Mouse (Mus musculus): ENCODE data around the gene Grm1. TPM values are rescaled to one million over a fixed set of nuclear protein-coding genes. Genes with fewer than 3 reads are reported as not detected.

The Grm1 gene
- polyA plus RNA-seq, 1 experiment from 2014 or later, result not detected

- no peak overlapping the region for H3K9ac ChIP-seq (ENCODE audit: low read depth, low read length)
- H3K27me3 ChIP-seq (replicated peaks; ENCODE audit: control insufficient read depth, insufficient read depth, low read length), result no peaks in the 10 kb centered on the region
- H3K36me3 ChIP-seq (ENCODE audit: control insufficient read depth, insufficient read depth), result no peaks in the 10 kb centered on the region
- no peak for TF ChIP-seq CTCF (IDR thresholded peaks at IDR 0.05; ENCODE audit: low read depth)
- no peak overlapping the region for H3K4me3 ChIP-seq (ENCODE audit: low read depth, low read length)
- no peak overlapping the region for H3K4me2 ChIP-seq (replicated peaks; ENCODE audit: low read depth)
- H3K27ac ChIP-seq (ENCODE audit: low read depth, low read length), result no peak overlapping the region
- 78% methylated on average over 2 of the region's 2 CpGs for WGBS
- no peaks in the 10 kb centered on the region for H3K9me3 ChIP-seq (ENCODE audit: control insufficient read depth)
- no peaks in the 10 kb centered on the region for H3K4me1 ChIP-seq (replicated peaks; ENCODE audit: control insufficient read depth, insufficient read depth, low read length)
- ATAC-seq, result no peak
Observed at GRCm38 (mm10) chr10:10818061-10818460, 264.1 kb downstream of the Grm1 start.

GRCm38 (mm10) chr10:10814631-10815216 lies 267.4 kb downstream of the Grm1 start:
- Histone ChIP-seq H3K4me3 (ENCODE audit: low read depth, low read length) (no peak overlapping the region), H3K4me2 (replicated peaks; ENCODE audit: low read depth) (no peak overlapping the region), H3K9me3 (ENCODE audit: control insufficient read depth) (no peaks in the 10 kb centered on the region), H3K36me3 (ENCODE audit: control insufficient read depth, insufficient read depth) (no peaks in the 10 kb centered on the region), H3K27ac (ENCODE audit: low read depth, low read length) (no peak overlapping the region), H3K4me1 (replicated peaks; ENCODE audit: control insufficient read depth, insufficient read depth, low read length) (no peaks in the 10 kb centered on the region), H3K27me3 (replicated peaks; ENCODE audit: control insufficient read depth, insufficient read depth, low read length) (no peaks in the 10 kb centered on the region), H3K9ac (ENCODE audit: low read depth, low read length) (no peak overlapping the region)
- WGBS, result 49% methylated on average over 2 of the region's 2 CpGs
- no peak for TF ChIP-seq CTCF (IDR thresholded peaks at IDR 0.05; ENCODE audit: low read depth)
- no peak for ATAC-seq

GRCm38 (mm10) chr10:10812750-10813711 lies 269.1 kb downstream of the Grm1 start:
- H3K4me3 ChIP-seq (ENCODE audit: low read depth, low read length), result no peak overlapping the region
- no peaks in the 10 kb centered on the region for H3K4me1 ChIP-seq (replicated peaks; ENCODE audit: control insufficient read depth, insufficient read depth, low read length)
- H3K4me2 ChIP-seq (replicated peaks; ENCODE audit: low read depth), result no peak overlapping the region
- H3K9me3 ChIP-seq (ENCODE audit: control insufficient read depth), result no peaks in the 10 kb centered on the region
- 59% methylated on average over 5 of the region's 5 CpGs for WGBS
- no peaks in the 10 kb centered on the region for H3K36me3 ChIP-seq (ENCODE audit: control insufficient read depth, insufficient read depth)
- no peak overlapping the region for H3K9ac ChIP-seq (ENCODE audit: low read depth, low read length)
- H3K27ac ChIP-seq (ENCODE audit: low read depth, low read length), result no peak overlapping the region
- H3K27me3 ChIP-seq (replicated peaks; ENCODE audit: control insufficient read depth, insufficient read depth, low read length), result no peaks in the 10 kb centered on the region
- ATAC-seq, result no peak
- no peak for TF ChIP-seq CTCF (IDR thresholded peaks at IDR 0.05; ENCODE audit: low read depth)

GRCm38 (mm10) chr10:10809777-10810176 lies 272.4 kb downstream of the Grm1 start:
- Histone ChIP-seq H3K27me3 (replicated peaks; ENCODE audit: control insufficient read depth, insufficient read depth, low read length) (no peaks in the 10 kb centered on the region), H3K4me2 (replicated peaks; ENCODE audit: low read depth) (no peak overlapping the region), H3K9me3 (ENCODE audit: control insufficient read depth) (no peaks in the 10 kb centered on the region), H3K4me1 (replicated peaks; ENCODE audit: control insufficient read depth, insufficient read depth, low read length) (no peaks in the 10 kb centered on the region), H3K9ac (ENCODE audit: low read depth, low read length) (no peak overlapping the region), H3K4me3 (ENCODE audit: low read depth, low read length) (no peak overlapping the region), H3K27ac (ENCODE audit: low read depth, low read length) (no peak overlapping the region), H3K36me3 (ENCODE audit: control insufficient read depth, insufficient read depth) (no peaks in the 10 kb centered on the region)
- no peak for TF ChIP-seq CTCF (IDR thresholded peaks at IDR 0.05; ENCODE audit: low read depth)
- 92% methylated on average over 3 of the region's 3 CpGs for WGBS
- ATAC-seq, result no peak

GRCm38 (mm10) chr10:10795321-10795720 lies 286.8 kb downstream of the Grm1 start:
- H3K9ac ChIP-seq (ENCODE audit: low read depth, low read length), result no peak overlapping the region
- ATAC-seq, result no peak
- H3K9me3 ChIP-seq (ENCODE audit: control insufficient read depth), result no peaks in the 10 kb centered on the region
- 96% methylated on average over 1 of the region's 1 CpGs for WGBS
- H3K4me2 ChIP-seq (replicated peaks; ENCODE audit: low read depth), result no peak overlapping the region
- H3K36me3 ChIP-seq (ENCODE audit: control insufficient read depth, insufficient read depth), result no peaks in the 10 kb centered on the region
- TF ChIP-seq CTCF (IDR thresholded peaks at IDR 0.05; ENCODE audit: low read depth), result no peak
- H3K27me3 ChIP-seq (replicated peaks; ENCODE audit: control insufficient read depth, insufficient read depth, low read length), result no peaks in the 10 kb centered on the region
- no peak overlapping the region for H3K4me3 ChIP-seq (ENCODE audit: low read depth, low read length)
- no peaks in the 10 kb centered on the region for H3K4me1 ChIP-seq (replicated peaks; ENCODE audit: control insufficient read depth, insufficient read depth, low read length)
- H3K27ac ChIP-seq (ENCODE audit: low read depth, low read length), result no peak overlapping the region

GRCm38 (mm10) chr10:10790458-10790857 lies 291.7 kb downstream of the Grm1 start:
- Histone ChIP-seq H3K9me3 (ENCODE audit: control insufficient read depth) (no peaks in the 10 kb centered on the region), H3K4me2 (replicated peaks; ENCODE audit: low read depth) (no peak overlapping the region), H3K27ac (ENCODE audit: low read depth, low read length) (no peak overlapping the region), H3K4me3 (ENCODE audit: low read depth, low read length) (no peak overlapping the region), H3K4me1 (replicated peaks; ENCODE audit: control insufficient read depth, insufficient read depth, low read length) (no peaks in the 10 kb centered on the region), H3K36me3 (ENCODE audit: control insufficient read depth, insufficient read depth) (no peaks in the 10 kb centered on the region), H3K9ac (ENCODE audit: low read depth, low read length) (no peak overlapping the region), H3K27me3 (replicated peaks; ENCODE audit: control insufficient read depth, insufficient read depth, low read length) (no peaks in the 10 kb centered on the region)
- no peak for TF ChIP-seq CTCF (IDR thresholded peaks at IDR 0.05; ENCODE audit: low read depth)
- no peak for ATAC-seq
- WGBS, result 72% methylated on average over 1 of the region's 1 CpGs

Data from intestine, postnatal 0 days (tissue).